Mouse (Mus musculus) neural tube, embryonic 12.5 days (tissue): ENCODE results near the gene Slf1. TPM values are rescaled to one million over a fixed set of nuclear protein-coding genes. Genes with fewer than 3 reads are reported as not detected.
A peak's percentile ranks its signal among the peaks of the same experiment; 100 is the strongest.
"Not testable (repeated sequence)": the region's sequence is repeated elsewhere in the genome, so short reads cannot be mapped to it uniquely, and the experiment has no call there.

ENCODE experiments used
- ATAC-seq: fragments of 200-750 bp; cut with Nextera tagmentation; 2 replicates; pipeline ENCODE4 v1.8.0; 2017; ENCODE audit warnings: low read depth, mild to moderate bottlenecking, moderate TSS enrichment, moderate library complexity; ENCODE audit not compliant: low FRiP score
- H3K27ac ChIP-seq: fragments of 300-500 bp; sonication (generic); 2 replicates; pipeline ENCODE4 v1.5.1; 2016
- H3K27me3 ChIP-seq: fragments of 300-500 bp; sonication (generic); replicated peaks from 2 replicates; pipeline ENCODE4 v1.6.1; 2016; ENCODE audit warnings: mild to moderate bottlenecking
- H3K36me3 ChIP-seq: fragments of 300-500 bp; sonication (generic); 2 replicates; pipeline ENCODE4 v1.6.1; 2016; ENCODE audit warnings: mild to moderate bottlenecking
- H3K4me1 ChIP-seq: fragments of 300-500 bp; sonication (generic); 2 replicates; pipeline ENCODE4 v1.6.1; 2016
- H3K4me2 ChIP-seq: fragments of 300-500 bp; sonication (generic); replicated peaks from 2 replicates; pipeline ENCODE4 v1.6.1; 2016; ENCODE audit warnings: mild to moderate bottlenecking
- H3K4me3 ChIP-seq: fragments of 300-500 bp; sonication (generic); 2 replicates; pipeline ENCODE4 v1.5.1; 2016
- H3K9ac ChIP-seq: fragments of 300-500 bp; sonication (generic); 2 replicates; pipeline ENCODE4 v1.6.1; 2016; ENCODE audit warnings: mild to moderate bottlenecking
- H3K9me3 ChIP-seq: fragments of 300-500 bp; sonication (generic); 2 replicates; pipeline ENCODE4 v1.6.1; 2016; ENCODE audit warnings: mild to moderate bottlenecking
- WGBS: fragments of 180-500 bp; shearing (Covaris S2); methylation state at CpG from one replicate; pipeline ENCODE4 v1.1.7; 2016; 5-methylcytosine and 5-hydroxymethylcytosine counted together
- polyA plus RNA-seq: library from polyadenylated mRNA; unstranded; fragments of >200 nt; fragmentation: Nextera tagmentation; extraction: Ambion mirVana; gene quantifications from 2 replicates; pipeline ENCODE4 v1.2.1, GENCODE M21; 2016

The Slf1 gene
- polyA plus RNA-seq = 34.9 and 37.5 TPM in 2 replicates

DNA sequence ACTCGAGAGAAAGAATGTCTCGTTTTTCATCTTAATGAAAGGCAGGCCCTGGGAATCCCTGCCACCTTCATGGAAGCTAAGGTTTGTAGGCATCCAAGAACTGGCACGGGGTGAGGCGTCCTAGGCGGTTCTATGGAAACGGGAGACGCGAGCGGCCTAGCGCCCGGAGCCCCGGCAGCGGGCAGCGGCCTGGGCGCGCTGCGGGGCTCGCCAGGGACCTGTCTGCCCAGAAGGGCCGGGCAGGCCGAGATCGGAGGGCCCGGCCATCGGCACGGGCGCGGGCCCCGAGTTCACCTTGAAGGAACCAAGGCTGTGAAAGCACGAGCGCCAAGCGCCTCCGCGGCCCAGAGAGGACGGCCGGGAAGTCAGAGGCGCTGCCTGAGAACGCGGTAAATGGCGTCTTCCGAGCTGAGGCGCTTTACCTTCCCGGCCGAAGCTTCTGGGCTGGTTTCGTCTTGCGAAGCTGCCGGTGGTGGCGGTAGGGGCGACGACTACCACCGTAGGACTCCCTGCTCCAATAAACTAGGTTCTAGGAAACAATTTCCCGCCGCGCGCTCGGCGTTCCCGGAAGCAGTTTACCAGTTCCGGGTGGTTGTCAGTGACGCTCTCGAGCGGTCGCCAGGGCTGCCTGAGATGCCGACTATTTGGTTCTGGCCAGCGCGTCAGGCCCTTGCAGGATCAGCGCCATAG, at the start of gene Slf1, which contains the start of gene 2210408I21Rik:
Slf1 (minus strand) TSS at position 543 of the 690 bp plus-strand sequence.
2210408I21Rik (plus strand) TSS at position 610 of the 690 bp plus-strand sequence.
- H3K36me3 ChIP-seq = no peaks in the 10 kb centered on the region
- WGBS = under 1% methylated on average over 65 of the region's 65 CpGs
- peak within 1 kb of the TSS; percentile 74 for H3K9ac ChIP-seq
- ATAC-seq = peak; percentile 98
- H3K9me3 ChIP-seq = no peaks in the 10 kb centered on the region
- H3K4me3 ChIP-seq = peak within 1 kb of the TSS; percentile 81
- peak within 1 kb of the TSS; percentile 75 for H3K27ac ChIP-seq
- no peaks in the 10 kb centered on the region for H3K27me3 ChIP-seq
- peaks cover 5% of the 10 kb centered on the region; the same call in 1 of the 2 replicates for H3K4me1 ChIP-seq
- peak within 1 kb of the TSS; percentile 71 for H3K4me2 ChIP-seq

DNA sequence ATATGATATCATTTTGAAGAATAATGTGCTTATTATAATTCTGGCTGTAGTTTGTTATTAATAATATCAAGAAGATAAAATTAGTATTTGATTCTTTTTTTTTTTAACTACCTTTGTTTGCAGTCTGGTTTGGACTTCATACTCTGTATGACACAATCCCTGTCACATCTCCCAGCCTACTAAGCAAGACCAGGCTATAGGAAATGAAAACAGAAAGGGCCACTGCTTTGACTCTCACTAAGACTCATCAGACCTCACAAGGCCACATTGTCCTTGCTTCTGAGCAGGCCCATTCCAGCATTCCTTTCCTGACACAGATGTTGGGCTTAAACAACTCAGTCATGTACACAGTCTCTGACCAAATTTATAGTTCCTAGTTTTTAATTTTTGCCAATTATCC, 42.7 kb upstream of the Slf1 start:
- H3K9me3 ChIP-seq = no peaks in the 10 kb centered on the region
- ATAC-seq = no peak
- no peaks in the 10 kb centered on the region for H3K4me1 ChIP-seq
- no peaks in the 10 kb centered on the region for H3K27me3 ChIP-seq
- H3K27ac ChIP-seq = no peak overlapping the region
- no peak overlapping the region for H3K4me2 ChIP-seq
- no peak overlapping the region for H3K9ac ChIP-seq
- no peaks in the 10 kb centered on the region for H3K36me3 ChIP-seq
- H3K4me3 ChIP-seq = no peak overlapping the region

DNA sequence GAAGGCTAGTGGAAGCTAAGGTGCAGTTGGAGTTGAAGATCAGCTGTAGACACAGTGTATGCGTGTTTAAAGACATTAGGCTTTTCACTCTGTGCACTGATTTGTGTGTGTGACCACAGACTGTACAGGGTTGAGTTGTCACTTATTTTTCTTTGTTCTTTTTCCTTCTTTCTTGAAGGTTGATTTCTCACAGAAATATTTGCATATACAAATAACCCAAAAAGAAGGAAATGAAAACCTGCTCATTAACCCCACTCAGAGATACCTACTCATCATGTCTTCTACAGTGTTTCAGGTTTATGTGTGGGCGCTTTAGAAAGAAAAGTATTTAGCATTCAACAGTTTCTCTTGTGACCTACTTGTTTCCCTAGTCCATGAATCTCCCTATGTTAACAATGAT, 5.6 kb upstream of the Slf1 start:
- no peaks in the 10 kb centered on the region for H3K27me3 ChIP-seq
- ATAC-seq = no peak
- no peaks in the 10 kb centered on the region for H3K9me3 ChIP-seq
- no peak overlapping the region for H3K27ac ChIP-seq
- H3K36me3 ChIP-seq = no peaks in the 10 kb centered on the region
- no peak overlapping the region for H3K4me3 ChIP-seq
- 92% methylated on average over 2 of the region's 2 CpGs for WGBS
- peaks cover 5% of the 10 kb centered on the region; the same call in 1 of the 2 replicates for H3K4me1 ChIP-seq
- H3K9ac ChIP-seq = no peak overlapping the region
- H3K4me2 ChIP-seq = no peak overlapping the region

DNA sequence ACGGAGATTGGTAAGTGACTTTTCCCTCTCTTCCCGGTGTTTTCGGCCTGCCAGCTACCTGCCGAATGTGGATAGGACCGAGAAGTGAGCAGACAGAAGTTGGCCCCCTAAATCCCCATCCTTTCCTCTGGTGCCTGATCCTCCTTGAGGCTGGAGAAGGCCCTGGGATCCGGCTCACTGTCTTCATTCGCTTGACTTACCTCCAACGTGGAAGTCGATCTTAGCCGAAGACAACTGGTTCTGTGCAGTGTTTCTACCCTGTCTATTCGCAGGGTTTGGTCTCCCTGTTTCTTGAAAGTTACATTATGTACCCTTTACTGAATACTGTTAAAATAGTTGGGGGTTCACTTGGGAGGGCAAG, 328 bp upstream of the Slf1 start:
- Histone ChIP-seq H3K27me3 (no peaks in the 10 kb centered on the region), H3K27ac (no peak overlapping the region), H3K9ac (peak overlapping the region; percentile 74), H3K4me2 (peak overlapping the region; percentile 71), H3K9me3 (no peaks in the 10 kb centered on the region), H3K36me3 (no peaks in the 10 kb centered on the region), H3K4me3 (peak overlapping the region; percentile 81), H3K4me1 (peaks cover 5% of the 10 kb centered on the region; the same call in 1 of the 2 replicates)
- ATAC-seq = peak; percentile 76
- under 1% methylated on average over 11 of the region's 11 CpGs for WGBS

DNA sequence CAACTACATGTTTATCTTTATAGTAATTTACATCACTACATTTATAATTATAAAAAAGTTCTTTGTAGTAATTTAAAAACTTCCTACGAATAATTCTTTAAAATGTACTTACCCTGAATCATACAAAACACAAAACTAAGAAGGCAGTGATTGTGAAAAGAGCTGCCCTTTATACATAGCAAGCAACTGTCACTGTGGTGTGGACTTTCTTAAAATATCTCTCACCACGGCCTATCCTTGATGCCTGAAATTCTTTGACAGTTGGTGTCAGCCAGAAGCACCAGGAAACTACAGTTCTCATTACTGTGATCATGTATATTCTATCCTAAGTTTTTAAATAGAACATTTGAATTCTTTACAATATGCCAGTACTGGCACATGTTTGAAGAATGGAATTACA, 4.1 kb downstream of the Slf1 start:
- no peak overlapping the region for H3K4me2 ChIP-seq
- no peak overlapping the region for H3K9ac ChIP-seq
- no peak for ATAC-seq
- 88% methylated on average over 2 of the region's 2 CpGs for WGBS
- no peak overlapping the region for H3K27ac ChIP-seq
- H3K27me3 ChIP-seq = no peaks in the 10 kb centered on the region
- no peak overlapping the region for H3K4me3 ChIP-seq
- H3K9me3 ChIP-seq = no peaks in the 10 kb centered on the region
- no peaks in the 10 kb centered on the region for H3K36me3 ChIP-seq
- H3K4me1 ChIP-seq = peaks cover 1% of the 10 kb centered on the region; the same call in 1 of the 2 replicates

DNA sequence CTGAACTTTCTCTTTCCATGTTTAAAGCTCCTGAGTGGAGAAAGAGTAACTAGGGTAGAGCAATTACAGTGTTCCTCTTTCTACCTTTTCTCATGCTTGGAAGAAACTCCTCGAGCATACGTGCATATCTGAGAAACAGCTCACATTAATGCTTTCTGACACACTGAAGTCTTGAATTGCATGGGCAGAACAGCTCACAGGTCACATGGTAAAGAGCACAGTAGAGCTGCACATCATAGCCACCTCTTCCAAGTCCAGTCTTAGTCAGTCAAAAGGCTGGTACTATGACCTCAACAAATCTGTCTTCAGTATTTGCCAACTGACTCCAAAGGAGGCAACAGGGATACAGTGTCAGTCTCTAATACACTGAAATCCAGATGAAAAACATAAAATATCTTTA, 7.0 kb downstream of the Slf1 start:
- no peaks in the 10 kb centered on the region for H3K36me3 ChIP-seq
- WGBS = 92% methylated on average over 2 of the region's 2 CpGs
- no peak overlapping the region for H3K27ac ChIP-seq
- no peak overlapping the region for H3K4me3 ChIP-seq
- H3K9me3 ChIP-seq = no peaks in the 10 kb centered on the region
- no peak overlapping the region for H3K4me2 ChIP-seq
- no peaks in the 10 kb centered on the region for H3K27me3 ChIP-seq
- no peak for ATAC-seq
- no peaks in the 10 kb centered on the region for H3K4me1 ChIP-seq
- H3K9ac ChIP-seq = no peak overlapping the region

DNA sequence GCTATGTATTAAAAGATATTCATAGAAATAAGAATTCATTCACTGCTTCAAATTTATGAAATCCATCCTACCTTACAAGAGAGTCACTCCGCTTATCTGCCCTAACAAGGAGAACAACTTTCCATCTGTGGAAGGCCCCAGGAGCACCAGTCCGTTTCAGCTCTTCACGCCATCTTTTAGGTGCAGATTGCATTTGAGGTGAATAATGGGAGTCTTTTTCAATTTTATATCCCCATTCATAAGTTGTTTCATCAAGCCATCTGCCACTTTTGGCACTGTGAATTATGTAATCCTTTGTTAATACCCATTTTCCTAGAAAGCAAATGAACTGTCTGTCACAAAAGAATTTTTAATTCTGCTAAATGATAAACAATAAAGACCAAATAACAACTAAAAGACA, 10.1 kb downstream of the Slf1 start:
- H3K36me3 ChIP-seq = no peaks in the 10 kb centered on the region
- H3K9ac ChIP-seq = no peak overlapping the region
- no peaks in the 10 kb centered on the region for H3K9me3 ChIP-seq
- H3K4me2 ChIP-seq = no peak overlapping the region
- 85% methylated on average over 3 of the region's 3 CpGs for WGBS
- no peak overlapping the region for H3K27ac ChIP-seq
- no peaks in the 10 kb centered on the region for H3K4me1 ChIP-seq
- no peaks in the 10 kb centered on the region for H3K27me3 ChIP-seq
- ATAC-seq = no peak
- H3K4me3 ChIP-seq = no peak overlapping the region

DNA sequence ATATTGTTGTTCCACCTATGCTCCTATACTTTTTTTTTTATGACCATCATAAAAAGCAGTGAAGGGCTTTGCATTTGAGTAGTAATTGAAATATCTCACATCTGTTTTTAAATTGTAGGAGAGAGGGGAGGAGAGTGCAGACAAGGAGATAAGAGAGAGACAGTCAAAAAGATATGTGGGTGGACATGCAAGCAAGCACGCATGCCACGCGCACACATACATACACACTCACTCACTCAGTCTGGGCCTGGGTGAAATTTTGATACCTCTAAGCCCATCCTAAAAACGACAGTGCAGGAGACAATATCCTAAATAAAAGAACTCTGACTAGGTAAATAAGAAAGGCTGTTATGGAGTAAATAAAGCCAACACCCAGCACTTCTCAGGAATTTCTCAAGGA, 16.6 kb downstream of the Slf1 start:
- Histone ChIP-seq H3K4me2 (no peak overlapping the region), H3K27me3 (no peaks in the 10 kb centered on the region), H3K9ac (no peak overlapping the region), H3K36me3 (no peaks in the 10 kb centered on the region), H3K4me1 (no peaks in the 10 kb centered on the region), H3K27ac (no peak overlapping the region), H3K9me3 (no peaks in the 10 kb centered on the region), H3K4me3 (no peak overlapping the region)
- no peak for ATAC-seq
- WGBS = 94% methylated on average over 4 of the region's 4 CpGs

DNA sequence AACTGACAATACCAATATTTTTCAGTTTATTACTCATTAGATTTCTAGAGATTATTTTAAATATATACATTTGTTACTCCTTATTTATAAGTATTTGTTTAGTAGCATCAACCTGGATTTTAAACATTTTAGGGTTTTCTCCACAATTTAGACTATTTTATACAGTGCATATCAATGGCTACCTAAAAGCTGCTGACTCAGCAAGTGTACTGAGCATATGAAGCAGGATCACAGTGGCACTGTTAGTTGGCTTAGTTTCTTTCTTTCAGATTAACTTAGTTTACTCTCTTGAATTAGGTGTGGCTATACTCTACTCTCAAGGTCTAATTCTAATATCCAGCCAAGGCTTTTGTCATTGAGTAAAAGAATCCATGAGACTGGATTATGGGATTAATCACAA, 27.5 kb downstream of the Slf1 start:
- H3K9me3 ChIP-seq = no peaks in the 10 kb centered on the region
- H3K36me3 ChIP-seq = peaks cover 10% of the 10 kb centered on the region
- H3K27ac ChIP-seq = no peak overlapping the region
- no peaks in the 10 kb centered on the region for H3K4me1 ChIP-seq
- no peaks in the 10 kb centered on the region for H3K27me3 ChIP-seq
- no peak for ATAC-seq
- no peak overlapping the region for H3K4me3 ChIP-seq
- H3K4me2 ChIP-seq = no peak overlapping the region
- no peak overlapping the region for H3K9ac ChIP-seq

DNA sequence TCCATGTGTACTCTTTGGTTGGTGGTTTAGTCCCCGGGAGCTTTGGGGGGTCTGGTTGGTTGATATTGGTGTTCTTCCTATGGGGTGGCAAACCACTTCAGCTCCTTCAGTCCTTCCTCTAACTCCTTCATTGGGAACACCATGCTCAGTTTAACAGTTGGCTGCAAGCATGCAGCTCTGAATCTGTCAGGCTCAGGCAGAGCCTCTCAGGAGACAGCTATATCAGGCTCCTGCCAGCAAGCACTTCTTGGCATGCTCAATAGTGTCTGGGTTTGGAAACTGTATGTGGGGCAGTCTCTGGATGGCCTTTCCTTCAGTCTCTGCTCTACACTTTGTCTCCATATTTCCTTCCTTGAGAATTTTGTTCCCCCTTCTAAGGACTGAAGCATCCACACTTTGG, 42.4 kb downstream of the Slf1 start:
- ATAC-seq = not testable (repeated sequence)

DNA sequence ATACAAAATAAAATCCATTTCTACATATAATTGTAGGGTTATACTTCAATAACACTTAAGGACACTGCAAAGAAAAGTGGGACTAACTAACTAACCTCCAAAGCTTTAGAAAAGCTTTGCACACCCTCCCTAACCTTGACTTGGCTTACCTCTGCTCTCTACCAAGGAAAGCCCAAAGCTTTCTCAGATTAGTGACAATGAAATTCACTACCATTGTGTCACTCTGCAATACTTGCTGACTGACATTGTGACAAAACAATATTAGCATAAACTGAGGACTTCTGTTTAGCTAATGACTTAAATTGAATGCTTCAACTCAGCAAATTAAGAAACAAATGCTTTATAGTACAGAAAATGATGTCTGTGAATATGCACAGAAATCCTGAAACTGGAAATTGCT, 63.2 kb downstream of the Slf1 start:
- H3K4me2 ChIP-seq = no peak overlapping the region

More for the DNA sequence above, 42.4 kb downstream of the Slf1 start:
- H3K27ac ChIP-seq, H3K9me3 ChIP-seq, H3K9ac ChIP-seq, H3K4me3 ChIP-seq, H3K4me1 ChIP-seq, H3K27me3 ChIP-seq, H3K4me2 ChIP-seq: not testable (repeated sequence)
- H3K36me3 ChIP-seq = peaks cover 13% of the 10 kb centered on the region; the same call in 1 of the 2 replicates
- 100% methylated on average over 1 of the region's 1 CpGs for WGBS

DNA sequence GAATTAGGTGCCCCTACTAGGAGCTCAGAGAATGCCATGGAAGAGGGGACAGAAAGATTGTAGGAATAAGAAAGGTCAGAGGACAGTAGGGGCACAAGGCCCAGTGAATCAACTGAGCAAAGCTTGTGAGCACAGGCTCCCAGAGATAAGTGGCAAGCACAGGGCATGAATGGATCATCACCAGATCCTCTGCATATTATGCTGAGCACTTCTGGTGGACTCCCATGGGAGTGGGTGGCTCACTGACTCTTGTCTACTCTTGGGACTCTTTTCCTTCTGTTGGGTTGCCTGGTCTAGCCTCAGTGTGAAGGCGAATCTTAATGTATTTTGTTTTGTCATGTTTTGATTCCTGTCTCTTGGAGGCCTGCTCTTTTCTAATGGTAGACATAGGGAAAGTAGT, 66.4 kb downstream of the Slf1 start:
- no peaks in the 10 kb centered on the region for H3K27me3 ChIP-seq
- H3K4me2 ChIP-seq = no peak overlapping the region
- no peaks in the 10 kb centered on the region for H3K36me3 ChIP-seq
- ATAC-seq = no peak
- no peak overlapping the region for H3K9ac ChIP-seq
- WGBS = 100% methylated on average over 1 of the region's 1 CpGs
- H3K27ac ChIP-seq = no peak overlapping the region
- no peaks in the 10 kb centered on the region for H3K4me1 ChIP-seq
- no peaks in the 10 kb centered on the region for H3K9me3 ChIP-seq
- no peak overlapping the region for H3K4me3 ChIP-seq

More for the DNA sequence above, 63.2 kb downstream of the Slf1 start:
- H3K9me3 ChIP-seq = peaks cover 4% of the 10 kb centered on the region
- no peak overlapping the region for H3K4me3 ChIP-seq
- H3K27ac ChIP-seq = no peak overlapping the region
- no peaks in the 10 kb centered on the region for H3K27me3 ChIP-seq
- H3K36me3 ChIP-seq = peaks cover 1% of the 10 kb centered on the region
- no peak overlapping the region for H3K9ac ChIP-seq
- ATAC-seq = no peak
- H3K4me1 ChIP-seq = no peaks in the 10 kb centered on the region

DNA sequence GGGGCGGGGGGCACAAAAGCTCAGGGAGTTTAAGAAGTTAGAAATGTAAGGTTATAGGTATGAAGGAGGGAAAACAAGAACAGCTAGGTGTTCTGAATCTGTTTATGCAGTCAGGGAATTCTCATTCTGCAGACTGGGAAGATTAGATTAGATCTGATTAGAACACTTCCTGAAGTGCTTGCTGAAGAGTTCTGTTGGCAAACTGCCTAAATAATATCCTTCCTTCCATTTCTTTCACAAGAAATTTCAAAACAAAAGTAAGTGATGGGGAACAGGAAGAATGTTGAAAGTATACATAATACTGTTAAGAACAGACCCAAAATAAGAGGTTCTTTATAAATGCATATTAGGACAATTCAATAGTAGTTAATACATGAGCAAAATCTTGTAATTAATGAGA, 72.1 kb downstream of the Slf1 start:
- Histone ChIP-seq H3K4me3 (no peak overlapping the region), H3K4me1 (no peaks in the 10 kb centered on the region), H3K9me3 (no peaks in the 10 kb centered on the region), H3K27me3 (no peaks in the 10 kb centered on the region), H3K4me2 (no peak overlapping the region), H3K27ac (no peak overlapping the region), H3K36me3 (0 out of 2 replicates have a peak, but pooled peaks cover 7% of the 10 kb centered on the region), H3K9ac (no peak overlapping the region)
- WGBS = 90% methylated on average over 1 of the region's 1 CpGs
- ATAC-seq = no peak
